Mouse (Mus musculus) liver, embryonic 14.5 days (tissue): ENCODE results near the gene Spata7. TPM values are rescaled to one million over a fixed set of nuclear protein-coding genes. Genes with fewer than 3 reads are reported as not detected.

ENCODE experiments used
- ATAC-seq: fragments of 200-750 bp; cut with Nextera tagmentation; 2 replicates; pipeline ENCODE4 v1.8.0; 2017; ENCODE audit warnings: moderate number of reproducible peaks, mild to moderate bottlenecking, moderate library complexity; ENCODE audit not compliant: insufficient read depth
- DNase-seq, 3 experiments: peaks; one replicate each; pipeline ENCODE4 v3.0.0-alpha.2; 2012 to 2013; ENCODE audit warnings: low read depth in 3 of 3, low spot score in 3 of 3
- H3K27ac ChIP-seq: fragments of 300-500 bp; sonication (generic); 2 replicates; pipeline ENCODE4 v1.5.1; 2014; ENCODE audit warnings: moderate library complexity, mild to moderate bottlenecking, control low read depth, inconsistent platforms
- H3K27me3 ChIP-seq: fragments of 300-500 bp; sonication (generic); 2 replicates; pipeline ENCODE4 v1.6.1; 2014; ENCODE audit warnings: mild to moderate bottlenecking, low read length, moderate library complexity; ENCODE audit not compliant: control insufficient read depth, insufficient read depth
- H3K36me3 ChIP-seq: fragments of 300-500 bp; sonication (generic); replicated peaks from 2 replicates; pipeline ENCODE4 v1.6.1; 2014; ENCODE audit warnings: low read depth; ENCODE audit not compliant: control insufficient read depth, insufficient read depth
- H3K4me1 ChIP-seq, 2 experiments: fragments of 200-500 bp in 1 of 2; fragments of 300-500 bp in 1 of 2; sonication (generic) in 1 of 2; replicated peaks; 2 replicates each; pipeline ENCODE4 v1.6.1; 2012 to 2014; ENCODE audit warnings: antibody characterized with exemption in 1 of 2, inconsistent platforms in 1 of 2, low read length in 1 of 2; ENCODE audit not compliant: control insufficient read depth in 2 of 2, insufficient read depth in 2 of 2
- H3K4me2 ChIP-seq: fragments of 300-500 bp; sonication (generic); 2 replicates; pipeline ENCODE4 v1.6.1; 2014; ENCODE audit warnings: low read depth, mild to moderate bottlenecking, control low read depth, moderate library complexity
- H3K4me3 ChIP-seq, 2 experiments: fragments of 200-500 bp in 1 of 2; fragments of 300-500 bp in 1 of 2; sonication (generic) in 1 of 2; 2 replicates each; pipeline ENCODE4 v1.5.1; 2012 to 2014; ENCODE audit warnings: low read depth in 2 of 2, low read length in 2 of 2, mild to moderate bottlenecking in 2 of 2, control low read depth in 1 of 2, inconsistent platforms in 1 of 2, moderate library complexity in 1 of 2; ENCODE audit not compliant: insufficient read depth in 1 of 2
- H3K9ac ChIP-seq: fragments of 300-500 bp; sonication (generic); replicated peaks from 2 replicates; pipeline ENCODE4 v1.6.1; 2014; ENCODE audit warnings: mild to moderate bottlenecking, control low read depth, moderate library complexity
- H3K9me3 ChIP-seq: fragments of 300-500 bp; sonication (generic); 2 replicates; pipeline ENCODE4 v1.6.1; 2016; ENCODE audit warnings: low read length, mixed read lengths; ENCODE audit not compliant: control insufficient read depth
- CTCF ChIP-seq: IDR thresholded peaks from 2 replicates; pipeline ENCODE4 v1.5.1; 2016; ENCODE audit warnings: antibody characterized with exemption, low read depth, control low read depth
- EP300 ChIP-seq: IDR thresholded peaks from 2 replicates; pipeline ENCODE4 v1.6.1; 2016; ENCODE audit warnings: antibody characterized with exemption, low read depth
- WGBS: fragments of 180-500 bp; shearing (Covaris S2); extraction: QIAGEN DNeasy Blood & Tissue Kit; methylation state at CpG from one replicate; pipeline ENCODE4 v1.1.7; 2014; ENCODE audit not compliant: insufficient replicate concordance; 5-methylcytosine and 5-hydroxymethylcytosine counted together
- polyA plus RNA-seq, 2 experiments: library from polyadenylated mRNA; depleted of rRNA in 1 of 2; stranded (reverse) in 1 of 2; unstranded in 1 of 2; fragments of >200 nt; fragmentation: Nextera tagmentation in 1 of 2; extraction: Ambion mirVana in 1 of 2; gene quantifications; 2 replicates each; pipeline versions ENCODE4 v1.2.1 to v1.2.3; 2012 to 2014

The Spata7 gene
- polyA plus RNA-seq, 2 experiments, result 1.2 to 2.0 TPM

DNA sequence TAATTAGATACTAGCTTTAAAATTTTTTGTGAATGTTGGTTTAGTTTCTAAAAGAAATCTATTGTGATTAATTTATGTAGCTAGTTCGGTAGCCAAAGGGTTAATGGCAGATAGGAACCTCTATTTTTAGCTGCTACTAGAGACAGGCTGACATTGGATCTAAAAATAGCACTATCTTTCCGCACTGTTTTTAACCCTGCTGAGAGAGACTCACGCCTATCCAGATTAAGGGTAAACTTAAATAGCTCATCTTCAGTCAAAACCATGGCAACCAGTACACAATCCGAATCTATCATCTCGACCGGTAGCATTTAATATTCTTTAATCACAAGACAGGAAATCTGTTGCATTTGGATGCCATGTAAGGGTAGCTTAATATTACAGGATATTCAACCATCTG, 25.8 kb upstream of the Spata7 start:
- TF ChIP-seq EP300, result no peak
- no peak for ATAC-seq
- Histone ChIP-seq H3K4me2 (no peak overlapping the region), H3K9ac (no peak overlapping the region), H3K27me3 (no peaks in the 10 kb centered on the region), H3K4me1 (no peaks in the 10 kb centered on the region), H3K36me3 (no peaks in the 10 kb centered on the region), H3K4me3 (no peak overlapping the region), H3K9me3 (no peaks in the 10 kb centered on the region), H3K27ac (no peak overlapping the region)
- 7% methylated on average over 6 of the region's 6 CpGs for WGBS
- no peak for DNase-seq

DNA sequence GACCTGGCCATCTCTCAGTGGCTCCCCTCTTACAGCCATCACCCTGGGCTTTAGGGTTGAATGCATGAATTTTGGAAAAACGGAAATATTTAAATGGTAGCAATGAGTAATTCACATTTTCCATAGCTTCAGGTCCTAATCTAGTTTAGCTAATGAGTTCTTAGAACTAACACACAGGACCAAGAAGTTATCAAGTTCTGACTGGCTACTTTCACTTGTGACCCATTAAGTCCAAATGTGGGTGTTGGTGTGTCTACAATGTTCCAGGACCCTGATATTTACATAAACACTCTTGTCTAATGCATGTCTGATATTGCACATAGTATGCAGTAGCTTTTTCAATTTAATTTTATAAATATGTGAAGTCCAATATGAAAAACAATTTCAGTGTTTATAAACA, 22.7 kb upstream of the Spata7 start:
- H3K27ac ChIP-seq, result no peak overlapping the region
- H3K4me2 ChIP-seq, result no peak overlapping the region
- H3K4me1 ChIP-seq, result no peaks in the 10 kb centered on the region
- H3K36me3 ChIP-seq, result no peaks in the 10 kb centered on the region
- H3K9me3 ChIP-seq, result no peaks in the 10 kb centered on the region
- DNase-seq (no peak), ATAC-seq (no peak)
- no peaks in the 10 kb centered on the region for H3K27me3 ChIP-seq
- 50% methylated on average over 1 of the region's 1 CpGs for WGBS
- H3K9ac ChIP-seq, result no peak overlapping the region
- H3K4me3 ChIP-seq, result no peak overlapping the region
- TF ChIP-seq EP300 (no peak), CTCF (no peak)

DNA sequence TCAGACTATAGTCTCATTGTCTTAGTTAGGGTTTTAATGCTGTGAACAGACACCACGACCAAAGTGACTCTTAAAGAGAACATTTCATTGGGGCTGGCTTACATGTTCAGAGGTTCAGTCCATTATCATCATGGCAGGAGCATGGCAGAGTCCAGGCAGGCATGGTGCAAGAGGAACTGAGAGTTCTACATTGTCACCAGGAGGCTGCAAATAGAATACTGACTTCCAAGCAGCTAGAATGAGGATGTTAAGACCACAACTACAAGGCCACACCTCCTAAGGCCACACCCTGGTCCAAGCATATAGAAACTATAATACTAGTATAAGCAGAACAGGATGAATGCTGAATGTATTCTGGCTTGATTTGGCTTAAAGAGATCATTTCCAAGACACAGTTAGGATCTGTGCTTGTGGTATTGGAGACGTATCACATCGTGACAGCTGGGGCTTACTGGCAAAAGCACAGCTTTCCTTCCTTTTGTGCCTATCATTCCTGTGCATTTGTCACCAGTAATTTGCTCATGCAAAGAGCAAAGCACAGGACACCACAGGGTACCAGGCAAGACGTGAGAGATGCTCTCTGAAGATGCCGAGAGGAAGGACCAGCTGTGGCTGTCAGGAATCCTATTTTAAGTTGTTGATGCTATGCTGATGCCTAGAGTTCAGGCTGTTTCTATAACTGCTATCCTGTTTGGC, 21.2 kb upstream of the Spata7 start:
- H3K4me2 ChIP-seq, result no peak overlapping the region

DNA sequence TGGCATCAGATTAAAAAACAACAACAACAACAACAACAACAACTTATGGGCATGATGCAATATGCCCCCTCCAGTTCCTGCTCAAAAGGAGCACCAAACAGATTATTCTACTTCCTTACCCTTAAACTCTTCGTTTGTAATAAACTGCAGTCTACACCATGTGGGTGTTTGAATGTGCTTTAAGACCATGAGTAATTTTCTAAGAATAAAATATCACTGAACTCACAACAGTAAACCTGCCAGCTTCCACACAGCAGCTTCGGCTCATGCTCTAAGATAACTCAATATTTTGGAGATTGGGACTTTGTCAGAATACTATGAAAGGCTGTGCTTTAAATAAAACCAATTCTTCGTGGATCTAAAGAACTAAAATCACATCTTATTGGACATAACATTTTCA, 17.6 kb upstream of the Spata7 start:
- Histone ChIP-seq H3K4me2 (no peak overlapping the region), H3K36me3 (no peaks in the 10 kb centered on the region), H3K27me3 (no peaks in the 10 kb centered on the region), H3K4me3 (no peak overlapping the region), H3K27ac (no peak overlapping the region), H3K9me3 (no peaks in the 10 kb centered on the region), H3K9ac (no peak overlapping the region), H3K4me1 (no peaks in the 10 kb centered on the region)
- no peak for ATAC-seq
- no peak for DNase-seq
- no peak for TF ChIP-seq CTCF
- 39% methylated on average over 3 of the region's 3 CpGs for WGBS

More for the DNA sequence above, 21.2 kb upstream of the Spata7 start:
- Histone ChIP-seq H3K27me3 (no peaks in the 10 kb centered on the region), H3K9me3 (no peaks in the 10 kb centered on the region), H3K36me3 (no peaks in the 10 kb centered on the region), H3K4me1 (no peaks in the 10 kb centered on the region), H3K9ac (no peak overlapping the region), H3K27ac (no peak overlapping the region), H3K4me3 (no peak overlapping the region)
- 42% methylated on average over 5 of the region's 5 CpGs for WGBS
- TF ChIP-seq EP300 (no peak), CTCF (no peak)
- DNase-seq (no peak), ATAC-seq (no peak)

DNA sequence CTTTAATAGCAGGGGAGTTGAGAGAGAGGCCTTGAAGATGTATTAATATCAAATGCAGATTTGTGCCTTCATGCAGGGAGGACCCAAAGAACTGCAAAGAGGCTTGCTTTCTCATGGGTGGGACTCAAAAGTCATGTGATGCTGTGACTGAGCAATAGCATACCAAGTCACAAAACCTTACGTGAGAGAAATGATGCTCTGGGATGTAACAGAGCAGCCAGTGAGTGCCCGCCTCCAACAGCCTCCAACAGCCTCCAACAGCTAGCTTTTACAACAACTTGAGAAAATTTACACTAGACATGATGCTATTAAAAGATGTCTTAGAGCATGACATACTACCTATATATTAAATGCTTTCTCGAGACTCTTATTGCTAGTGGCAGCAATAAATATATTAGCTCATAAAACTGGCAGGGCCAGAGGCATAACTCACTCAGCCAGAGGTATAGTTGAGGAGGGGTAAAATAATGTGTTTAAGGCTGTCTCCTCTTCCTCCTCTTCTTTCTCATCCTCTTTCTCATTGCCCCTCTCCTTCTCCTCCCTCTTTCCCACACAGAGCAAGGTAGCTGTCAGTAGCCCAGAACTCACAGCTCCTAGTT, 12.9 kb upstream of the Spata7 start:
- Histone ChIP-seq H3K9ac (no peak overlapping the region), H3K4me2 (no peak overlapping the region), H3K9me3 (no peaks in the 10 kb centered on the region), H3K36me3 (no peaks in the 10 kb centered on the region), H3K27me3 (no peaks in the 10 kb centered on the region), H3K4me1 (no peaks in the 10 kb centered on the region), H3K27ac (no peak overlapping the region), H3K4me3 (no peak overlapping the region)
- TF ChIP-seq CTCF, result no peak
- TF ChIP-seq EP300, result no peak
- DNase-seq (no peak), ATAC-seq (no peak)
- WGBS, result 56% methylated on average over 3 of the region's 3 CpGs
